Mouse (Mus musculus): ENCODE measurements around the gene Pdcl2. TPM values are rescaled to one million over a fixed set of nuclear protein-coding genes. Genes with fewer than 3 reads are reported as not detected.

Pdcl2 gene
- not detected for polyA plus RNA-seq (2014; fragmentation: Illumina TruSeq; extraction: RNeasy Lipid Tissue Mini Kit (QIAGEN cat#74804); ENCODE audit: low read depth, low replicate concordance)

GRCm38 (mm10) chr5:76330953-76331352 is at the start of gene Pdcl2:
Gene Pdcl2 (minus strand): TSS chr5:76331156.

GRCm38 (mm10) chr5:76363453-76364104 is 32.6 kb upstream of the Pdcl2 start, which contains the start of gene Nmu:
Gene Nmu (minus strand): TSS chr5:76363788.

GRCm38 (mm10) chr5:76304452-76305341 is 26.3 kb downstream of the Pdcl2 start, which contains the start of gene Clock:
Gene Clock (minus strand): TSS chr5:76304792.

Other genes starting within 250 kb of the Pdcl2 start
- gene Srd5a3, start 190.9 kb downstream of the Pdcl2 start, polyA plus RNA-seq (2014; fragmentation: Illumina TruSeq; extraction: RNeasy Lipid Tissue Mini Kit (QIAGEN cat#74804); ENCODE audit: low read depth, low replicate concordance) = 12.6 TPM
- gene Tmem165, start 147.3 kb downstream of the Pdcl2 start, polyA plus RNA-seq (2014; fragmentation: Illumina TruSeq; extraction: RNeasy Lipid Tissue Mini Kit (QIAGEN cat#74804); ENCODE audit: low read depth, low replicate concordance) = 25.7 TPM
- 22.1 TPM for gene Clock, start 26.4 kb downstream of the Pdcl2 start, polyA plus RNA-seq (2014; fragmentation: Illumina TruSeq; extraction: RNeasy Lipid Tissue Mini Kit (QIAGEN cat#74804); ENCODE audit: low read depth, low replicate concordance)
- not detected for gene Nmu, start 32.6 kb upstream of the Pdcl2 start, polyA plus RNA-seq (2014; fragmentation: Illumina TruSeq; extraction: RNeasy Lipid Tissue Mini Kit (QIAGEN cat#74804); ENCODE audit: low read depth, low replicate concordance)
- gene Gm7271, start 152.9 kb upstream of the Pdcl2 start, polyA plus RNA-seq (2014; fragmentation: Illumina TruSeq; extraction: RNeasy Lipid Tissue Mini Kit (QIAGEN cat#74804); ENCODE audit: low read depth, low replicate concordance) = not detected
- 20.6 TPM for gene Exoc1, start 198.2 kb upstream of the Pdcl2 start, polyA plus RNA-seq (2014; fragmentation: Illumina TruSeq; extraction: RNeasy Lipid Tissue Mini Kit (QIAGEN cat#74804); ENCODE audit: low read depth, low replicate concordance)